In the genomic region with DNA sequence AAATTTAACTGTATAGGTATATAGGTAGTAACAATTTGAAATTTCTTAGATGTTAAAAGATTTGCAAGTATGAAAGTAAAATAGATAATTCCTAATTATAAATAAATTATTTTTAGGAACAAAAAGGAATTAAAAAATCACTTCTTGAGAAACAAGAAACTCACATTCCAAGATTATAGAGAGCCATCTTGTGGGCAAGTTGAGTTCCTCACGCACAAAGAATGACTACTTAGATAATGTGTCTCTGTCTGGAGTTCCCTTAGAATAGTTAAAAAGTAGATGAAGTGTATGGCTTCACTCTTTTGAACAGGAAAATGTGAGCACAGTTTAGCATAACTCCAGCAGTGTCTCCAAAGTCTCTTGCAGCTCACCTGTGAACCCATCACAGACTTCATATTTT, we compare ENCODE assay signal across 22 mouse cellular contexts.
A peak's percentile ranks its signal among the peaks of the same experiment; 100 is the strongest.
DNase-seq lines count a peak whose midpoint lies in the region; TF ChIP-seq lines count a peak whose summit lies in the region.
"Had no signal": no experiment of that assay in that cellular context is flagged by ENCODE, and none has a peak within 500 bp of the region (broad histone marks: within the 10 kb centered on the region; RNA-seq: fewer than 3 reads in every experiment).

No protein-coding gene starts in this region.

- no peak for DNase-seq in gastrocnemius, adult 2 months
- no peak for DNase-seq in gastrocnemius, postnatal 25 days
- no peak for DNase-seq in left cerebral cortex, adult 2 months (ENCODE audit: extremely low spot score in 1 of 2, low spot score in 2 of 2)
- no peak for DNase-seq in left cerebral cortex, adult 8-10 months (ENCODE audit: low spot score in 2 of 2)
- DNase-seq in 416B (ENCODE audit: low read depth): peak; percentile 51
- DNase-seq in brain, adult 2 months (ENCODE audit: low read depth, low spot score): peak; percentile 42
- DNase-seq in adrenal gland, adult (ENCODE audit: inconsistent age in 2 of 2, low spot score in 1 of 2): no peak
- DNase-seq: adrenal gland, postnatal 36 days; cerebellum, adult 11-12 months; cerebellum, postnatal 10 days; gastrocnemius, postnatal 14 days; heart, adult 18-20 months; kidney, postnatal 36 days; layer of hippocampus, adult 9-11 months; left cerebral cortex, postnatal 4 days; right cerebral cortex, postnatal 14 days; spleen, adult 18-20 months; thymus, postnatal 14 days had no signal

- peak; percentile 35 for TF ChIP-seq CTCF in gastrocnemius, adult 2 months (IDR thresholded peaks at IDR 0.05)
- TF ChIP-seq CTCF in left cerebral cortex, adult 2 months (IDR thresholded peaks at IDR 0.05): peak; percentile 54

- no peak overlapping the region for H3K4me3 ChIP-seq in gastrocnemius, adult 2 months
- no peak overlapping the region for H3K4me3 ChIP-seq in left cerebral cortex, adult 2 months
- H3K4me3 ChIP-seq: forebrain, embryonic 10.5 days; hindbrain, embryonic 15.5 days; kidney, embryonic 15.5 days; limb, embryonic 15.5 days had no signal

- H3K27ac ChIP-seq in gastrocnemius, adult 2 months: no peak overlapping the region
- no peak overlapping the region for H3K27ac ChIP-seq in left cerebral cortex, adult 2 months
- H3K27ac ChIP-seq: forebrain, embryonic 10.5 days; hindbrain, embryonic 15.5 days; kidney, embryonic 15.5 days; limb, embryonic 15.5 days had no signal

- intact Hi-C loops in gastrocnemius, adult 2 months (cut with DNase I): loop anchor here (5.0 to 10.0 kb wide), 2 partner anchors 48 to 260 kb away; no protein-coding TSS in a partner anchor
- intact Hi-C loops in left cerebral cortex, adult 2 months (cut with DNase I): no loop called here

Comparison
In these comparisons a context has a peak if more than half of its experiments do, and no peak if none do; other contexts are left out.
1. DNase-seq: peak in 416B (single experiment) and brain, adult 2 months (single experiment); none in gastrocnemius, adult 2 months (single experiment), gastrocnemius, postnatal 25 days (single experiment), left cerebral cortex, adult 2 months (0 of 2), left cerebral cortex, adult 8-10 months (0 of 2) and adrenal gland, adult (0 of 2).